Mouse (Mus musculus): Measurements from ENCODE around the gene Pdzrn4. TPM values are rescaled to one million over a fixed set of nuclear protein-coding genes. Genes with fewer than 3 reads are reported as not detected.
"Not testable (repeated sequence)": the region's sequence is repeated elsewhere in the genome, so short reads cannot be mapped to it uniquely, and the experiment has no call there.

The Pdzrn4 gene
- polyA plus RNA-seq (2015; fragmentation: Nextera tagmentation; extraction: Ambion mirVana), result 16.4 and 16.5 TPM in 2 replicates

- Histone ChIP-seq H3K9ac (replicated peaks) (peak within 1 kb of the TSS; percentile 57), H3K4me1 (peaks cover 28% of the 10 kb centered on the region), H3K36me3 (no peaks in the 10 kb centered on the region), H3K4me3 (peak within 1 kb of the TSS; percentile 51), H3K4me2 (replicated peaks) (peak within 1 kb of the TSS; percentile 96), H3K27ac (replicated peaks) (no peak within 1 kb of the TSS), H3K27me3 (peaks cover 19% of the 10 kb centered on the region), H3K9me3 (no peaks in the 10 kb centered on the region)
- ATAC-seq (replicated peaks), result peak; percentile 94
- under 1% methylated on average over 65 of the region's 65 CpGs for WGBS
These were observed at the start of gene Pdzrn4 for GRCm38 (mm10) chr15:92396770-92397608. Pdzrn4 (plus strand) TSS chr15:92396881.

GRCm38 (mm10) chr15:92347426-92347825 is 49.3 kb upstream of the Pdzrn4 start:
- H3K27me3 ChIP-seq, result no peaks in the 10 kb centered on the region
- no peak overlapping the region for H3K4me3 ChIP-seq
- no peak overlapping the region for H3K4me2 ChIP-seq (replicated peaks)
- H3K9me3 ChIP-seq, result no peaks in the 10 kb centered on the region
- no peak overlapping the region for H3K9ac ChIP-seq (replicated peaks)
- no peak overlapping the region for H3K27ac ChIP-seq (replicated peaks)
- no peak for ATAC-seq (replicated peaks)
- H3K36me3 ChIP-seq, result no peaks in the 10 kb centered on the region
- H3K4me1 ChIP-seq, result no peaks in the 10 kb centered on the region
- WGBS, result 68% methylated on average over 4 of the region's 4 CpGs

DNA sequence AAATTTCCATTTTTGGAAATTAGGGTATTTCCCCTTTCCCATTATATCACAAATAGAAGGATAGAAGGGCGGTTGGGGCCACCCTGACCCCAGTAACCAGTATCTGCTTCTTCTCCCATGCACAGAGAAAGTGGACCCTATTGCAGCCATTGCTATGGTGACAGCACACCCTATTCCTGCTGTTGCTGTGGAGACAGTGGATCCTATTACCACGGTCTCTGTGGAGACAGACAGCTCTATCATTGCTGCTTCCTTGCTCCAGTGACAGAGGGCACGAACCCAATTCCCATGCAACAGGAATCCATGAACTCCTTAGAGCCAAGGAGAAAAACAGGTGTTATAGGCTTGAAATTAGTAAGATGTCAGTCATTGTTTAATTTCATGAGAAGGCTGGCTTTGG is 48.8 kb upstream of the Pdzrn4 start:
- Histone ChIP-seq H3K36me3 (no peaks in the 10 kb centered on the region), H3K4me2 (replicated peaks) (no peak overlapping the region), H3K4me3 (no peak overlapping the region), H3K27ac (replicated peaks) (no peak overlapping the region), H3K9ac (replicated peaks) (no peak overlapping the region), H3K27me3 (no peaks in the 10 kb centered on the region), H3K4me1 (no peaks in the 10 kb centered on the region), H3K9me3 (no peaks in the 10 kb centered on the region)
- ATAC-seq (replicated peaks), result no peak
- WGBS, result 49% methylated on average over 3 of the region's 3 CpGs

- not testable (repeated sequence) for H3K27me3 ChIP-seq; ATAC-seq (replicated peaks); H3K4me2 ChIP-seq (replicated peaks); H3K4me3 ChIP-seq; H3K4me1 ChIP-seq; H3K9me3 ChIP-seq; H3K36me3 ChIP-seq; H3K27ac ChIP-seq (replicated peaks); H3K9ac ChIP-seq (replicated peaks)
These were observed 48.2 kb upstream of the Pdzrn4 start for GRCm38 (mm10) chr15:92348453-92348852.

GRCm38 (mm10) chr15:92364153-92364552 is 32.5 kb upstream of the Pdzrn4 start:
- Histone ChIP-seq H3K9ac (replicated peaks) (no peak overlapping the region), H3K27me3 (no peaks in the 10 kb centered on the region), H3K36me3 (no peaks in the 10 kb centered on the region), H3K9me3 (no peaks in the 10 kb centered on the region), H3K4me1 (peaks cover 8% of the 10 kb centered on the region), H3K4me2 (replicated peaks) (no peak overlapping the region), H3K27ac (replicated peaks) (peak overlapping the region; percentile 56), H3K4me3 (no peak overlapping the region)
- 38% methylated on average over 6 of the region's 6 CpGs for WGBS
- peak; percentile 95 for ATAC-seq (replicated peaks)

DNA sequence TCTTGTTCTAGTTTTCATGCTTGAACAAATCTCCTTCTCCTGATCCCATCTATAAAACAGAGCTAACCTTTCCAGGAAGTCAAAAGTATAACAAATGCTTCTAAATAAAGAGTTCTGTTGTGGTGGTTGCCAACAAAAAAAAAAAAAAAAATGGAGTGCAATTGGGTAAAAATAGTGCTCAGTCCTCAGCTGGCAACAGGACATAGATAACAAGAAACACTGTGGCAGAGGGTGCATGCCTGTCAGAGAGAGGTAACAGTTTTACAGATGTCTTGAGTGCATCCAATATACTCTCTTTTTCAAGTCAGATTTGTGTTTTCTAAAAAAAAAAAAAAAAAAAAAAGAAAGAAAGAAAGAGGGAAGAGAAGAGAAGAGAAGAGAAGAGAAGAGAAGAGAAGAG is 32.1 kb upstream of the Pdzrn4 start:
- H3K9ac ChIP-seq (replicated peaks), result no peak overlapping the region
- no peaks in the 10 kb centered on the region for H3K9me3 ChIP-seq
- no peak overlapping the region for H3K4me3 ChIP-seq
- peak overlapping the region; percentile 56; the same call in 1 of the 2 replicates for H3K27ac ChIP-seq (replicated peaks)
- H3K4me1 ChIP-seq, result peaks cover 8% of the 10 kb centered on the region
- no peak overlapping the region for H3K4me2 ChIP-seq (replicated peaks)
- H3K27me3 ChIP-seq, result no peaks in the 10 kb centered on the region
- no peaks in the 10 kb centered on the region for H3K36me3 ChIP-seq
- ATAC-seq (replicated peaks), result no peak

DNA sequence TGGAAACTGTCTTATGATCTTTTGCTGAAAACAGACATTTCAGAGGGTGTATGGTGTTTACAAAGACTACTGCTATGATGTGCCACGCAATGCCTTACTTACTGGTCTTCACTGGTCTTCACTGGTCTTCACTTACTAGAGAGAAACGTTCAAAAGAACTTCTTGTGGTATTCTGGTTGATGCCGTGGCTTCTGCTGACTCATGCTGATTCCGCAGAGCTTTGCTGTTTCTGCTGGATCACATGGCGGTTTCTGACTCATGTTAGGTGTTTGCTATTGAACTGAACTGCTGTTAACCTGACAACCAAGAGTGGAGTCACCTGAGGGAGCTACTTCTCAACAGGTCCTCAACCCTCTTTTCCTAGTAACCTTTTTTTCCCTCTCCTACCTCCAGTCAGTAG is 1.9 kb upstream of the Pdzrn4 start:
- H3K9me3 ChIP-seq, result no peaks in the 10 kb centered on the region
- H3K27me3 ChIP-seq, result peaks cover 19% of the 10 kb centered on the region
- H3K36me3 ChIP-seq, result no peaks in the 10 kb centered on the region
- no peak for ATAC-seq (replicated peaks)
- no peak overlapping the region for H3K27ac ChIP-seq (replicated peaks)
- H3K4me3 ChIP-seq, result no peak overlapping the region
- peaks cover 20% of the 10 kb centered on the region for H3K4me1 ChIP-seq
- WGBS, result 90% methylated on average over 5 of the region's 5 CpGs
- no peak overlapping the region for H3K4me2 ChIP-seq (replicated peaks)
- no peak overlapping the region for H3K9ac ChIP-seq (replicated peaks)

GRCm38 (mm10) chr15:92398747-92399146 is 2.1 kb downstream of the Pdzrn4 start:
- Histone ChIP-seq H3K27me3 (peaks cover 19% of the 10 kb centered on the region), H3K9me3 (no peaks in the 10 kb centered on the region), H3K9ac (replicated peaks) (no peak overlapping the region), H3K36me3 (no peaks in the 10 kb centered on the region), H3K4me3 (no peak overlapping the region), H3K27ac (replicated peaks) (no peak overlapping the region), H3K4me1 (peaks cover 32% of the 10 kb centered on the region), H3K4me2 (replicated peaks) (no peak overlapping the region)
- 48% methylated on average over 2 of the region's 2 CpGs for WGBS
- no peak for ATAC-seq (replicated peaks)

DNA sequence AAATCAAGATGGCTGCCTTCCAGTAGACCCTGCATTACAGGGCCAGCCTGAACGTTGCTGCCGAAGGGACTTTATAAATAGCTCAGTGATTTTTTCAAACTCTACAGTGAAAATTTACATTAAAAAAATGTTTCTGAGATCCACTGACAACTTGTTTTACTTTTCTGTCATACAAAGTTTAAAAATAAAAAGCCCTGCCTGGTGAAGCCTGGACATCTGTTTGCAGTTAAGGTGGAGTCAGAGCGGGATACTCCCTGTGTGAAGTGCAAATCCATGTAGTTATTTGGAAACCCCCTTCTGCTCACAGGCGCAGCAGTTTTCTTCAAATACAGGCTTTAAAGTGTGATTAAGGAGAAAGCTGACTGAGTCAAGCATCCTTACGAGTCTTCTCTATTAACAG is 2.6 kb downstream of the Pdzrn4 start:
- no peak for ATAC-seq (replicated peaks)
- 72% methylated on average over 5 of the region's 5 CpGs for WGBS
- H3K9me3 ChIP-seq, result no peaks in the 10 kb centered on the region
- H3K4me1 ChIP-seq, result peaks cover 32% of the 10 kb centered on the region
- no peak overlapping the region for H3K9ac ChIP-seq (replicated peaks)
- H3K27ac ChIP-seq (replicated peaks), result no peak overlapping the region
- no peak overlapping the region for H3K4me2 ChIP-seq (replicated peaks)
- H3K4me3 ChIP-seq, result no peak overlapping the region
- H3K36me3 ChIP-seq, result no peaks in the 10 kb centered on the region
- peaks cover 19% of the 10 kb centered on the region for H3K27me3 ChIP-seq

DNA sequence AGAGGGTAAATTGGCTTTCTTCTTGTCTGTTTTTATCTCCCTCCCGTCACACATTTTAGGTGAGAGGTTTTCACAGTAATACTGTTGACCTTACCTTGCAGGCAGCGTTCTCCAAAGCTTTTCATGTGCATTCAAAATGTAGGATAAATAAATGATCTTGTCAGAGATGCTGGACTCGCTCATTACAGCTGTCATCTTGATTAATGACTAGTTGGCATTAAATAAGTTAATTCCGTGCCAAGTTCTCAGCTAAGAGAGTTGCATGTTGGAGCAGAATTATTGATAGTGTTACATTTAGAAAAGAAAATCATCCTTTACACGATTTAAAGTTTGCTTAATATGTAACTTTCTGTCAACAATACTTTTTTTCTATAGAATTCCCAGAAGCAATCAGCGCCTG is 4.9 kb downstream of the Pdzrn4 start:
- H3K4me1 ChIP-seq, result peaks cover 29% of the 10 kb centered on the region
- H3K36me3 ChIP-seq, result no peaks in the 10 kb centered on the region
- H3K4me2 ChIP-seq (replicated peaks), result no peak overlapping the region
- no peak overlapping the region for H3K4me3 ChIP-seq
- ATAC-seq (replicated peaks), result no peak
- H3K27ac ChIP-seq (replicated peaks), result no peak overlapping the region
- peaks cover 9% of the 10 kb centered on the region for H3K27me3 ChIP-seq
- no peaks in the 10 kb centered on the region for H3K9me3 ChIP-seq
- WGBS, result 51% methylated on average over 6 of the region's 6 CpGs
- no peak overlapping the region for H3K9ac ChIP-seq (replicated peaks)

DNA sequence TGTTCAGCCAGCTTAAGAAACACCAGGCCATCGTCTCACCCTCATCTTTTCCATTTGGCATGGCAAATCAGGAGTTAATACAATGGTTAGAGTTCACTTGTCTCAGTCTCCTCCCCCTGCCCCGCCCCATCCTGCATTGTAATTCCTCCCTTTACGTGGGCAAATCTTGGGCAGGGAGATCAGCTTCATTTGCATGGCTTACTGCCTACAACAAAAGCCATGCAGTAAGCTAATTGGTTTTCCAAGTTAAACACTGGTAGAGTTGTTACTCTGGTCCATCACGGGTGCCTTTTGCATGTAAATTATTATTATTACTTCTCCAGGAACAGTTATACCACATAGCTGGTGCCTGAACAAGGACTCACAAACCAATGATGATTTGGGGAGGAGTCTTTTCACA is 18.6 kb downstream of the Pdzrn4 start:
- no peak overlapping the region for H3K4me3 ChIP-seq
- peaks cover 27% of the 10 kb centered on the region for H3K4me1 ChIP-seq
- H3K9me3 ChIP-seq, result no peaks in the 10 kb centered on the region
- no peak overlapping the region for H3K4me2 ChIP-seq (replicated peaks)
- WGBS, result 5% methylated on average over 4 of the region's 4 CpGs
- no peaks in the 10 kb centered on the region for H3K36me3 ChIP-seq
- H3K27ac ChIP-seq (replicated peaks), result no peak overlapping the region
- ATAC-seq (replicated peaks), result peak; percentile 59
- no peak overlapping the region for H3K9ac ChIP-seq (replicated peaks)
- no peaks in the 10 kb centered on the region for H3K27me3 ChIP-seq

DNA sequence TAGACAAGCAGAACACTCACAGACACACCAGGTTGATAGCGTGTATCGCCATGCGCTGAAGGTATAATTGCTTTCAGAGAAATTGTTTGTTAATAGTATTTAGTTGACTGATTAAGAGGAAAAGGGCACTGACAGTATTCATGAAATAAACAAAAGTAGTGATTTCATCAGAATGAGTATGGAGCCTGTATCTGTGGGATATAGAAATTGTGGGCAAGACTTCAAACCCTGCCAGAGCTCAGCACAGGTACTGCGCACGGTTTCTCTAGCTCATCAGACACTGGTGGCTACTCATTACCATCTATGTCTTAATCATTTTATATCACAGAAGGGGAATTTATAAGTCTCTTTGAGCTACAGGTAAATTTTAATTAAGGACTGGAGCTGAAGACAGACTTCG is 19.5 kb downstream of the Pdzrn4 start:
- no peak overlapping the region for H3K4me2 ChIP-seq (replicated peaks)
- no peak overlapping the region for H3K9ac ChIP-seq (replicated peaks)
- H3K27me3 ChIP-seq, result no peaks in the 10 kb centered on the region
- no peak overlapping the region for H3K27ac ChIP-seq (replicated peaks)
- no peaks in the 10 kb centered on the region for H3K36me3 ChIP-seq
- H3K4me1 ChIP-seq, result peaks cover 27% of the 10 kb centered on the region
- H3K4me3 ChIP-seq, result no peak overlapping the region
- WGBS, result 59% methylated on average over 6 of the region's 6 CpGs
- no peaks in the 10 kb centered on the region for H3K9me3 ChIP-seq
- 0 out of 2 replicates have a peak, but pooled peaks have one; percentile 17 for ATAC-seq (replicated peaks)

GRCm38 (mm10) chr15:92416658-92417057 is 20.0 kb downstream of the Pdzrn4 start:
- ATAC-seq (replicated peaks), result peak; percentile 66

More at GRCm38 (mm10) chr15:92416658-92417057, 20.0 kb downstream of the Pdzrn4 start:
- H3K9ac ChIP-seq (replicated peaks), result no peak overlapping the region
- H3K27ac ChIP-seq (replicated peaks), result no peak overlapping the region
- WGBS, result 20% methylated on average over 7 of the region's 7 CpGs
- no peaks in the 10 kb centered on the region for H3K9me3 ChIP-seq
- no peaks in the 10 kb centered on the region for H3K27me3 ChIP-seq
- H3K4me2 ChIP-seq (replicated peaks), result no peak overlapping the region
- H3K4me3 ChIP-seq, result no peak overlapping the region
- H3K36me3 ChIP-seq, result no peaks in the 10 kb centered on the region
- H3K4me1 ChIP-seq, result peaks cover 27% of the 10 kb centered on the region
